Mouse (Mus musculus) lung, postnatal 25 days (tissue): ENCODE measurements at regions not wholly inside any gene's neighbourhood (a gene's known extent, or its start where the extent isn't known, plus 50 kb on each side); places are given as distances from the start of the nearest gene placed in this dataset.

Experiments used
- DNase-seq: peaks from one replicate; pipeline ENCODE4 v3.0.0; 2022; ENCODE audit warnings: low spot score

DNA sequence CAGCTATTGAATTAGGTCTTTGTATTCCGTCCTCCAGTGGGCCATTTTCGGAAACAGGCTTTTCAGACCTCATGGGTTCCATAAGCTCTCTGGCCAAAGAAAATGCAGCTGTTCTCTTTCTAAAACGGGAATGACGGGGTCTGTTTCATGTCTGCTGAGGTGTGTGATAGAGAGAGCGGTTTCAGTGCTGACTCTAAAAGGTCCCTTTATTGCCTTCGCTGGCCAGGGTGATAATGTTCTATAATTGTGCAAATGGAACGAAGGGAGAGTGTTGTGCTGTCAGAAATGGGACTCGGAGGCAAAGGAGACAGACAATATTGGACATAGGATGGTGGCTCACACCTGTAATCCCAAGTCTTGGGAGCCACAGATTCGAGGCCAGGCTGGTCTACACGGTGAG, 53.5 kb upstream of the Osbpl8 start:
- DNase-seq = no peak

- DNase-seq = peak; percentile 48
Observed at GRCm38 (mm10) chr10:111108658-111109633, 55.6 kb upstream of the Osbpl8 start.

GRCm38 (mm10) chr10:111107852-111108251, 56.7 kb upstream of the Osbpl8 start:
- DNase-seq = no peak

GRCm38 (mm10) chr10:111107387-111107786, 57.2 kb upstream of the Osbpl8 start:
- peak; percentile 56 for DNase-seq

DNA sequence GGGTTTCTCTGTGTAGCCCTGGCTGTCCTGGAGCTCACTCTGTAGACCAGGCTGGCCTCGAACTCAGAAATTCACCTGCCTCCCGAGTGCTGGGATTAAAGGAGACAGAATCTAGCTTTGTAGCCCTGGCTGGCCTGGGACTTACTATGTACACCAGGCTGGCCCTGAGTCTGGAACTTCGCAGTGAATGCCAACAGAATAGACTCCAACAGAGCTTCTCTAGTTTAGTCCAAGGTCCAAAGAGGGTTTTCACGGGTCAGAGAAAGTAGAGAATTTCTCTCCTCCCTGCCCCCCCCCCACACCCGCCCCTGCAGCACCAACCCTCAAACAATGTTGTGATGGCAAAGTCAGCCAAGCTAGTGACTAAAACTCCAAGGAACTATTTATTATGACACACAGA, 58.1 kb upstream of the Osbpl8 start:
- no peak for DNase-seq

DNA sequence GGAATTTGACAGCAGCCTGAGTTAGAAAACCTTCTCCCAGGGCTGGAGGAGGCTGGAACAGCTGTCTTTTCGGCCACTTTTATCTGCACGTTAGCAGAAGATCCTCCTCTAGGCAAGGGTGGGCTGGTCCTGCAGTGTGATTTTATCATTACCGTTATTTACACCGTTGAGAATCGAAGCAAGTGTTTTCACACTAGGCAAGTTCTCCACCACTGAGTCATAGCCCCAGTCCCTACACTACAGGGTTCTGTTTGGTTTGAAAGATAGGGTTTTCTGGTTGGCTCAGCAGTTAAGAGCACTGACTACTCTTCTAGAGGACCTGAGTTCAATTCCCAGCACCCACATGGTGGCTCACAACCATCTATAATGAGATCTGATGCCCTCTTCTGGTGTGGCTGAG, 58.9 kb upstream of the Osbpl8 start:
- DNase-seq = no peak

DNA sequence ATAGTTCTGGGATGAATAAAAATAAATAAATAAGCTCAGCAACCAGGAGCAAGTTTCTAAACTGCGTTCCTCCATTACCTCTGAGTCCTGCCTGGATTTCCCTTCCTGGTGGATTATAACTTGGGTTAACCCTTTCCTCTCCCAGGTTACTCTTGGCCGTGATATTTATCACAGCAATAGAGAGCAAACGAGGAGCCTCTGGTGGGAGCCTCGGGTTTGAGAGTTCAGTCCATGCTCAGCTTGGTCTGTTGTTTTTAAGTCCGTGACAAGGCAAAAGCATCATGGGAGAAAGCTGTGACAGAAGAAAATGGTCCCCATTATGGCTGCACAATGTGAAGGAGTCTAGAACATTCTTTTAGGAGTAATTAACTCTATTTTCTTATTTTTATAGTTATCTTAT, 61.0 kb upstream of the Osbpl8 start:
- no peak for DNase-seq

- DNase-seq = peak; percentile 31
Observed at GRCm38 (mm10) chr10:111103086-111103485, 61.5 kb upstream of the Osbpl8 start.

DNA sequence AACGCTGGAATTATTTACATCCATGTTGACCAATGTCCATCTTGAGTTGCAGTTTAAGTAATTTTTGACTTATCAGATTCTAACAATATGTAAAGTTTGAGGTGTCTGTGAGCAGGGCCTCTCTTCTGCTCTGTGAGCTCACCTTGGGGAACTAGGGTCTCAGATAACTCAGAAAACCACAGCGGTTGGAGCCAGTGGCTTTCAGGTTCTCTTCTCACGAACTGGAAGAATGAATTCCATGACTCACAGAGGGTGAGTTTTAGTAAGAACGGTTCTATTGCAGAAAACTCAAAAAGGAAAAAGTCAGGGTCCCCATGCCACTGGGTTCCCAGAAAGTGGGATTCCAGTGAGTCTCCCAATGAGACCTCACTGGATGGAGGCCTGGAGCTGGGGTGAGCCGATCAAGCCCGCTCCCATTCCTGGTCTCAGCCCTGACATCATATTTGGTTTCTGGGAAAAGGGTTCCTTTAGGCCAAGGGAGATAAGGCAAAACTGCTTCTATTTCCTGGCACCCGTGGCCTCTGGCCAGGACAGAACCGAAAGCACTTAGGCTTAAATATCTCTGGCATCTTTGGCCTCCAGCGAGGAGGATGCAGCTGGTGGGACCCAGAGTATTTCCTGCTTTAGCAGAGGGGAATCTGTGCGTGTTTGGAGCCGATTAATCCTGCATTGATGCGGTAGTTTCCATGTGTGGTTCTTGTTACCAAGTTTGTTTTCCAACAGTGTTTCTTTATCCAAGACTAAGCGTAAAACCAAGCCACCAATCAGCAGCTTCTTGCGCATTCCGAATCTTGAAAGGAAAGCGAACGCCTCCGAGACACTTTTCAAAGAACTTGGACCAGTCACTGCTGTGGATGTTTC, 62.4 kb upstream of the Osbpl8 start:
- DNase-seq = peak; percentile 65

GRCm38 (mm10) chr10:111099812-111100464, 64.6 kb upstream of the Osbpl8 start:
- DNase-seq = peak; percentile 75

GRCm38 (mm10) chr10:111099059-111099811, 65.3 kb upstream of the Osbpl8 start:
- DNase-seq = no peak

- no peak for DNase-seq
Observed at GRCm38 (mm10) chr10:111097245-111097644, 67.3 kb upstream of the Osbpl8 start.

DNA sequence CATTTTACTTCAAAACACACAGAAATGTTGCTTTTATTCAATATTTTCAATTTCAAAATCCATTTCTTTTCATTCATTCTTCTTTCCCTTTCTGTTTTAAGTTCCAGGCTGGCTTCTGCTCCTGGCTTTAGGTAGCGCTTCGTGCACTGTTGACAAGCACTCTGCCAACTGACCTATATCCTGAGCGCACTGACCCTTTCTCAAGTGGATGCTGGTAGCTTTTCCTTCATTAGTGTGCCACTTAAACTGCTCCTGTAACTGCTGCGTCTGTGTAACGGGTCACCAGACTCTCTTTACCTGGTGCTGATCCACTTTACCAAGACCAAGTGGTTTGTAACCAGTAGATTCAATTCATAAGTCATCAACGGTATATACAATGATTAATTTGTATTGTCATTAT, 67.7 kb upstream of the Osbpl8 start:
- no peak for DNase-seq

DNA sequence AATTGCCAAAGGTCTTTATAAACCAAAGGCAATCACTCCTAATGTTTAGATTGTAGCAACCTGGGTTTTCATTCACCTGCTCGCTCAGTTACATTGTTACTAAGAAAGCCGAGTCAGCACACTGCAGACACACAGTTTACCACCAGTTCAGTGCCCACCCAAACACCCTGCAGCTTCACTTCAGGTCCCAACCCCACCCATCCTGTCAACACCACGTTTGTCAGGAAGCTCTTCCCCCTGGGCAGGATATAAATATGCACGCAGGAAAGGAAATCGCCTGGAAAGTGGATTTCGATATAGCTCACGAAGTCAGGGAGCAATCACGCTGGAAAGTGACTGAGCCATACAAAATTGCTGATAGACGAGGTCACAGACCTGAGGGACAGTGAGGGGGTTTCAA, 70.1 kb upstream of the Osbpl8 start:
- DNase-seq = peak; percentile 24

- no peak for DNase-seq
Observed at GRCm38 (mm10) chr10:111089382-111089781, 75.2 kb upstream of the Osbpl8 start.

- no peak for DNase-seq
Observed at GRCm38 (mm10) chr10:111085561-111085960, 75.6 kb upstream of the Zdhhc17 start.

DNA sequence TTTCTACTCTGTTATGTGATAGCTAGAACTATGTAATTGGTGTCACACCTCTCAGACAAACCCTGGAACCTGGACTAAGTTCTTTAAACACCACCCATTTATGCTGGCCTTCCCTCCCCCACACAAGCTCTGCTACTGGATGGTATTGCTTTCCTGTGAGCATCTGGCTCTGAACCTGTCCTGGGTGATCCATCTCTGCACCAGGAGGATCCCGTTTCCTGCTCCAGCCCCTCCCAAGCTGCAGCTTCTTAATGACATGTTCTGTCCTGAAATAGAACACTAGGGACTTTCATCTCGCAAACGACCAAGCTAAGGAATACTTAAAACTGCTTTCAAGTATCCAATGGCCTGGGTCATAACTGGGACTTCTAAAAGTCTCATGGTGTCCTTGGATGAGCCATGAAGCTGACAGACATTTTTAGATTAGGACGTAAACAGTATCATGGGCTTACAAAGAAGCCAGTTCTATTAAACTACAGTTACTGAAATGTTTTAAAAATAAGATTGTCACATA, 74.4 kb upstream of the Zdhhc17 start:
- DNase-seq = peak; percentile 15

DNA sequence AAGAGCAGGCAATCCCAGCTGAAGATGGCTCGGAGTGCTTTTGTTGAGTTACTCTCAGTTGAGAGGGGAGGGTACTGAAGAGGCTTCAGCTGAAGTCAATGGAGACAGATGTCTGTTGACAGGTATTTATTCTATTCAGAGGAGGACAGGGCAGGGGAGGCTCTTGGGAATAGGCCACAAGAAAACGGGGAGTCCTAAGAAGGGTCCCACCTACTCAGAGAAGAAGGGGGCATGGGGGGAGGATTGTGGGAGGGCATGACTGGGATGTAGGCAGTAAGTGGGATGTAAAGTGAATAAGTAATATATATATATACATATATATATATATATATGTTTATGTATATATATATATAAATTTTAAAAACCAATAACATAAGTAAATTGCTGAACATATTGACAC, 73.9 kb upstream of the Zdhhc17 start:
- no peak for DNase-seq

DNA sequence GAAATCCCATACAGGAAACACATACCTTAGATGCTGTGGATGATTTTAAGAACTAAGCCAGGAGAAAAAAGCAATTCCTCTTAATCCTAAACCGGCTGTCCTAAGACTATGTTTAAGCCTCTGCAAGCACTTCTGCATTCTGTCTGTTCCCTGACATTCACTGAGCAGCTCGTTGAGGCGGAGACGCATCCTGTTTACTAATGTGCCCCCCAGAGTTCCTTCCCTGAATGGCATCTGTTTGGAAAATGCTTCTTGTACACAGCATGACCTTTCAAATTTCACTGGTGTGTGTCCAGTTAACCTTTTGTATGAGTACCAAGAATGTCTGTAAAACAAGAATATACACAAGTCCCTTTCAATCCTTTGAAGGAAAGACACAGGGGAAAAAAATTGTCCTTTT, 73.4 kb upstream of the Zdhhc17 start:
- DNase-seq = no peak

DNA sequence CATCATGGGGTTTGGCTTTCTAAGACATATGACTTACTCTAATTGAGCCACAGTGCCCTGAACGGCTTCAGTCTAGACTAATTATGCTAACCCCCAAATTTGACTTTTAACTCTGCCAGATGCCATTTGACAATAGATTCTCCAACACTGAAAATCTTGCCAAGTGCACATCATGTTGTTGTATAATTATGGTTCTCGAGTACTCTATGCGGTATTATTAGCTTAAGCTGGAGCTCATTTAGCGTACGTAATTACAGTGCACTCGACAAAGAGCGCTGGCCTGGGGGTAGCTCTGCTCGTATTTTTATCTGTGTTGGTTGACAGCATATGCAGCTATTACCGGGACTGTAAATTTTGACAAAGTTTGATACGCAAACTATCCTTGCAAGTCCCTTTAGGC, 70.4 kb upstream of the Zdhhc17 start:
- DNase-seq = no peak

GRCm38 (mm10) chr10:111079051-111079450, 69.1 kb upstream of the Zdhhc17 start:
- DNase-seq = no peak
